Mouse (Mus musculus) CH12.LX (cell line): ENCODE measurements around the gene Pex16. TPM values are rescaled to one million over a fixed set of nuclear protein-coding genes. Genes with fewer than 3 reads are reported as not detected.

Experiments used
- DNase-seq: peaks from one replicate; pipeline ENCODE4 v3.0.0-alpha.2; 2013; ENCODE audit errors: extremely low read depth
- H3K27ac ChIP-seq: 2 replicates; pipeline ENCODE4 v1.5.1; 2012; ENCODE audit warnings: low read depth, mild to moderate bottlenecking, control low read depth, moderate library complexity; ENCODE audit not compliant: insufficient read depth
- H3K27me3 ChIP-seq: replicated peaks from 2 replicates; pipeline ENCODE3; 2012; ENCODE audit warnings: inconsistent platforms
- H3K36me3 ChIP-seq, 2 experiments: replicated peaks in 1 of 2; 2 replicates each; pipeline versions ENCODE3 to v1.6.1; 2012; ENCODE audit warnings: inconsistent platforms in 1 of 2, low read length in 1 of 2, mild to moderate bottlenecking in 1 of 2, mixed read lengths in 1 of 2, moderate library complexity in 1 of 2; ENCODE audit not compliant: control insufficient read depth in 1 of 2, insufficient read depth in 1 of 2
- H3K4me1 ChIP-seq, 2 experiments: 2 replicates each; pipeline ENCODE4 v1.6.1; 2012; ENCODE audit warnings: inconsistent platforms in 1 of 2, moderate library complexity in 1 of 2; ENCODE audit not compliant: insufficient read depth in 2 of 2, control insufficient read depth in 1 of 2
- H3K4me2 ChIP-seq: 2 replicates; pipeline ENCODE4 v1.6.1; 2012; ENCODE audit warnings: low read depth, mild to moderate bottlenecking, control low read depth; ENCODE audit not compliant: poor library complexity, insufficient read depth, severe bottlenecking
- H3K4me3 ChIP-seq, 3 experiments: fragments of 150-350 bp in 1 of 3; sonication (generic) in 1 of 3; replicated peaks in 1 of 3; 2 replicates each; pipeline versions ENCODE3 to v1.5.1; 2011 to 2012; ENCODE audit warnings: low read depth in 2 of 3, low read length in 2 of 3, mild to moderate bottlenecking in 2 of 3, moderate library complexity in 2 of 3, control low read depth in 1 of 3, improper control_type of control experiment in 1 of 3, inconsistent platforms in 1 of 3, mixed read lengths in 1 of 3; ENCODE audit not compliant: poor library complexity in 1 of 3
- H3K79me2 ChIP-seq: replicated peaks from 2 replicates; pipeline ENCODE4 v1.6.1; 2012; ENCODE audit warnings: mild to moderate bottlenecking, moderate library complexity; ENCODE audit not compliant: control insufficient read depth, poor library complexity, insufficient read depth, severe bottlenecking; ENCODE audit errors: extremely low read depth
- H3K9ac ChIP-seq: 2 replicates; pipeline ENCODE4 v1.6.1; 2012; ENCODE audit warnings: low read depth, mild to moderate bottlenecking, control low read depth, moderate library complexity; ENCODE audit not compliant: insufficient read depth
- H3K9me3 ChIP-seq: replicated peaks from 2 replicates; pipeline ENCODE3; 2012; ENCODE audit warnings: low read length, inconsistent platforms, mixed read lengths
- BHLHE40 ChIP-seq: IDR thresholded peaks from 2 replicates; pipeline ENCODE4 v1.6.1; 2011; ENCODE audit warnings: mild to moderate bottlenecking, low read depth, low read length, improper control_type of control experiment
- CHD1 ChIP-seq: IDR thresholded peaks from 2 replicates; pipeline ENCODE4 v1.6.1; 2012; ENCODE audit warnings: low read depth, low read length, improper control_type of control experiment, inconsistent platforms
- CHD2 ChIP-seq: IDR thresholded peaks from 2 replicates; pipeline ENCODE4 v1.6.1; 2011; ENCODE audit warnings: low read length, improper control_type of control experiment
- CTCF ChIP-seq, 2 experiments: IDR thresholded peaks in 1 of 2; conservative IDR thresholded peaks in 1 of 2; 2 replicates each; pipeline ENCODE4 v1.5.1; 2011 to 2012; ENCODE audit warnings: low read depth in 2 of 2, low read length in 2 of 2, improper control_type of control experiment in 1 of 2, inconsistent platforms in 1 of 2, mild to moderate bottlenecking in 1 of 2, moderate library complexity in 1 of 2
- ELF1 ChIP-seq: IDR thresholded peaks from 2 replicates; pipeline ENCODE4 v1.6.1; 2014; ENCODE audit warnings: low read depth, mild to moderate bottlenecking, inconsistent platforms, low read length, improper control_type of control experiment
- ETS1 ChIP-seq: conservative IDR thresholded peaks from 2 replicates; pipeline ENCODE4 v1.6.1; 2012; ENCODE audit warnings: low read depth, mild to moderate bottlenecking, inconsistent platforms, low read length, improper control_type of control experiment, moderate library complexity
- GABPA ChIP-seq: IDR thresholded peaks from 2 replicates; pipeline ENCODE4 v1.6.1; 2012; ENCODE audit warnings: low read depth, low read length, improper control_type of control experiment, inconsistent platforms; ENCODE audit not compliant: insufficient replicate concordance
- HCFC1 ChIP-seq: IDR thresholded peaks from 2 replicates; pipeline ENCODE4 v1.6.1; 2012; ENCODE audit warnings: low read depth, mild to moderate bottlenecking, inconsistent platforms, low read length, improper control_type of control experiment
- MAFK ChIP-seq: IDR thresholded peaks from 2 replicates; pipeline ENCODE4 v1.6.1; 2011; ENCODE audit warnings: low read length, improper control_type of control experiment; ENCODE audit not compliant: insufficient replicate concordance
- MAX ChIP-seq: IDR thresholded peaks from 2 replicates; pipeline ENCODE4 v1.6.1; 2011; ENCODE audit warnings: low read length, improper control_type of control experiment
- MAZ ChIP-seq: IDR thresholded peaks from 2 replicates; pipeline ENCODE4 v1.6.1; 2012; ENCODE audit warnings: low read depth, mild to moderate bottlenecking, inconsistent platforms, low read length, improper control_type of control experiment, moderate library complexity
- MXI1 ChIP-seq: IDR thresholded peaks from 2 replicates; pipeline ENCODE4 v1.6.1; 2011; ENCODE audit warnings: mild to moderate bottlenecking, low read depth, low read length, improper control_type of control experiment
- NELFE ChIP-seq: IDR thresholded peaks from 2 replicates; pipeline ENCODE4 v1.6.1; 2011; ENCODE audit warnings: low read depth, low read length, improper control_type of control experiment
- PAX5 ChIP-seq: IDR thresholded peaks from 2 replicates; pipeline ENCODE4 v1.6.1; 2012; ENCODE audit warnings: low read length, inconsistent platforms, mixed read lengths
- POLR2A ChIP-seq: IDR thresholded peaks from 2 replicates; pipeline ENCODE4 v1.6.1; 2011; ENCODE audit warnings: low read depth, mild to moderate bottlenecking, improper control_type of control experiment, low read length
- POLR2AphosphoS2 ChIP-seq: IDR thresholded peaks from 2 replicates; pipeline ENCODE4 v1.6.1; 2011; ENCODE audit warnings: low read depth, low read length, improper control_type of control experiment
- SMC3 ChIP-seq: IDR thresholded peaks from 2 replicates; pipeline ENCODE4 v1.6.1; 2011; ENCODE audit warnings: low read depth, low read length, improper control_type of control experiment
- TCF12 ChIP-seq: IDR thresholded peaks from 2 replicates; pipeline ENCODE4 v1.6.1; 2014; ENCODE audit warnings: low read depth, mild to moderate bottlenecking, inconsistent platforms, low read length, improper control_type of control experiment
- UBTF ChIP-seq: IDR thresholded peaks from 2 replicates; pipeline ENCODE4 v1.6.1; 2012; ENCODE audit warnings: low read depth, mild to moderate bottlenecking, inconsistent platforms, low read length, improper control_type of control experiment, moderate library complexity
- ZC3H11A ChIP-seq: IDR thresholded peaks from 2 replicates; pipeline ENCODE4 v1.6.1; 2012; ENCODE audit warnings: low read depth, mild to moderate bottlenecking, inconsistent platforms, low read length, improper control_type of control experiment
- ZMIZ1 ChIP-seq: IDR thresholded peaks from 2 replicates; pipeline ENCODE4 v1.6.1; 2012; ENCODE audit warnings: low read depth, mild to moderate bottlenecking, inconsistent platforms, low read length, improper control_type of control experiment
- dilution Hi-C: fragments of 300-500 bp; cut with MboI; formaldehyde crosslinking; loops from 2 replicates; pipeline ENCODE4 v1.14.3; 2020; ENCODE audit warnings: low sequenced_read_pairs; ENCODE audit not compliant: extremely low pct_unique_long_range_greater_than_20kb, extremely low pct_ligation_motif_present
- in situ Hi-C: fragments of 300-500 bp; cut with MboI; formaldehyde crosslinking; loops from 3 replicates; pipeline ENCODE4 v1.14.3; 2019; ENCODE audit warnings: low sequenced_read_pairs, low pct_ligation_motif_present, low pct_unique_long_range_greater_than_20kb, mixed read lengths
- polyA plus RNA-seq: library from polyadenylated mRNA; unstranded; fragments of >175 nt; gene quantifications from 2 replicates; pipeline ENCODE4 v1.2.1, GENCODE M21; 2012; ENCODE audit warnings: low read depth; ENCODE audit not compliant: insufficient read length
- total RNA-seq, 2 experiments: library from RNA; depleted of rRNA; stranded (reverse); fragments of 300-350 nt in 1 of 2; fragments of >200 nt in 1 of 2; gene quantifications; 2 replicates each; pipeline ENCODE4 v1.2.3; 2012 to 2014

Pex16 gene
- total RNA-seq (2012; rRNA removed) (35.1 and 44.0 TPM in 2 replicates), total RNA-seq (2014; rRNA removed) (25.0 and 28.7 TPM in 2 replicates), polyA plus RNA-seq (36.6 and 37.2 TPM in 2 replicates)

DNA sequence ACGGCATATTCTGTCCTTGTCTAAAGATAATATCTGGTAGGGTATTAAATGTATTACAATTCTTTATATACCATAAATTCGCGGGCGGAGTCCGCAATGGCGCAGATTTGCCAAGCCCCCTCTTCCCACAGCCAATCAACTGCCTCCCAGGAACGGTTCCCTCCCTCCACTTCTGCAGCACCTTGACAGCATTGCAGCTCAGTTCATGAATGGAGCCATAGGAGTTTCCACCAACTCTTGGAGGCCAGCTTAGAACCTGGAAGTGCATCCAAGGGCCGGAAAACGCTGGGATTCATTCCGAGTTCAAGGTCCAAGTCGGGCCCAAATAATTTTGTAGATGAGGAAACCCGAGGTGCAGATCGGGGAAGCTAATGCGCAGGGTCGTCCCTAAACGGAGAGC is at the start of gene Pex16, which contains the start of gene Large2:
TSS of gene Pex16 (plus strand) at position 163 of the 400 bp plus-strand sequence.
TSS of gene Large2 (minus strand) at position 356 of the 400 bp plus-strand sequence.
- in situ Hi-C loops (no loop called here), dilution Hi-C loops (no loop called here)
- peak within 1 kb of the TSS; percentile 89 for H3K9ac ChIP-seq
- H3K27me3 ChIP-seq, result peaks cover 9% of the 10 kb centered on the region
- peaks cover 24 to 59% of the 10 kb centered on the region in 2 experiments for H3K4me1 ChIP-seq
- no peak within 1 kb of the TSS for H3K27ac ChIP-seq
- TF ChIP-seq CHD2 (no peak), BHLHE40 (no peak), POLR2A (peak; percentile 45; the same call in 1 of the 2 replicates), TCF12 (0 out of 2 replicates have a peak, but pooled peaks have one; percentile 13), MXI1 (peak; percentile 42; the same call in 1 of the 2 replicates), POLR2AphosphoS2 (no peak), CHD1 (no peak), ZMIZ1 (no peak)
- H3K79me2 ChIP-seq, result peaks cover 9% of the 10 kb centered on the region
- H3K9me3 ChIP-seq, result no peaks in the 10 kb centered on the region
- DNase-seq, result peak; percentile 55
- peak within 1 kb of the TSS; percentile 88 to 99 (median 98) for H3K4me3 ChIP-seq
- H3K4me2 ChIP-seq, result peak within 1 kb of the TSS; percentile 98
- peaks cover 22 to 29% of the 10 kb centered on the region in 2 experiments for H3K36me3 ChIP-seq

DNA sequence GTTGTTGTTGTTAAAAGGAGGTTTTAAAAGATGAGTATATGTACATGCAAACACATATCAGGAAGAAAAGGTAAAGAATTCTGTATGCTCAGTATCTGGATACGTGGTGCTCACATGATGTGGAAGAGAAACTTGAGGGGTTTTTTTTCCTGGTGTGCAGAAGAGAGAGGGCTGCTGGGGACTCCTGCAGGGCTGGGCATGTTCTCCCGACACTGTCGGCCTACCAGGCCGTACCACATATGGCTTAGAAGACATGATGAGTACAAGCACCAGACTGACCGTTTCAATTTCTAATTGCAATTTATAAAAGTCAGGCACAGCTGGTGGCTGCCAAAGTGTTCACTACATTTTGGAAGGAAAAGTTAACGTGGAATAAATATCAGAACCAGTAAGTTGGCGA is 48.8 kb upstream of the Pex16 start:
- H3K9ac ChIP-seq, result no peak overlapping the region
- dilution Hi-C loops, result no loop called here
- no peak overlapping the region for H3K27ac ChIP-seq
- DNase-seq, result no peak
- in situ Hi-C loops, result no loop called here
- peaks cover 44 to 83% of the 10 kb centered on the region in 2 experiments for H3K36me3 ChIP-seq
- H3K4me1 ChIP-seq, result peaks cover 0 to 5% of the 10 kb centered on the region in 2 experiments; a peak in 1 of 4 replicates
- no peak for TF ChIP-seq ELF1
- TF ChIP-seq MXI1, result no peak
- no peak for TF ChIP-seq SMC3
- no peak for TF ChIP-seq MAZ
- TF ChIP-seq HCFC1, result no peak
- no peak for TF ChIP-seq MAFK
- no peak for TF ChIP-seq NELFE
- no peak for TF ChIP-seq PAX5
- no peak for TF ChIP-seq CTCF (conservative IDR thresholded peaks at IDR 0.05 in 1 of 2, IDR thresholded peaks at IDR 0.05 in 1 of 2; ENCODE audit: low read depth in 2 of 2, low read length in 2 of 2)
- TF ChIP-seq ETS1, result no peak
- TF ChIP-seq UBTF, result no peak
- TF ChIP-seq ZC3H11A, result no peak
- TF ChIP-seq MAX, result no peak
- TF ChIP-seq GABPA, result no peak
- no peak for TF ChIP-seq POLR2A
- TF ChIP-seq, all 38 proteins: peak for 0
- no peaks in the 10 kb centered on the region for H3K9me3 ChIP-seq
- no peak overlapping the region for H3K4me2 ChIP-seq
- no peaks in the 10 kb centered on the region for H3K27me3 ChIP-seq
- no peak overlapping the region for H3K4me3 ChIP-seq
- no peaks in the 10 kb centered on the region for H3K79me2 ChIP-seq
